Mouse (Mus musculus): ENCODE measurements at regions not wholly inside any gene's neighbourhood (a gene's known extent, or its start where the extent isn't known, plus 50 kb on each side); places are given as distances from the start of the nearest gene placed in this dataset.

- DNase-seq (ENCODE audit: low spot score) (no peak), ATAC-seq (no peak)
- H3K4me3 ChIP-seq (ENCODE audit: low read depth, low read length) = no peak overlapping the region
- H3K27me3 ChIP-seq (replicated peaks; ENCODE audit: control insufficient read depth, insufficient read depth, low read length) = no peaks in the 10 kb centered on the region
- WGBS = 71% methylated on average over 4 of the region's 4 CpGs
- no peak overlapping the region for H3K27ac ChIP-seq (ENCODE audit: low read depth, low read length)
- H3K9me3 ChIP-seq (replicated peaks; ENCODE audit: control insufficient read depth, low read length) = no peaks in the 10 kb centered on the region
- H3K36me3 ChIP-seq (ENCODE audit: control insufficient read depth, insufficient read depth, low read length) = no peaks in the 10 kb centered on the region
- H3K4me2 ChIP-seq (ENCODE audit: low read length) = no peak overlapping the region
- no peaks in the 10 kb centered on the region; the same call in 1 of the 2 replicates for H3K4me1 ChIP-seq (ENCODE audit: control insufficient read depth, insufficient read depth, low read length)
- no peak overlapping the region for H3K9ac ChIP-seq (ENCODE audit: low read length)
These were observed 145.0 kb downstream of the Tm2d1 start for GRCm38 (mm10) chr4:98238075-98238474.

GRCm38 (mm10) chr4:98237475-98237874 is 145.6 kb downstream of the Tm2d1 start:
- Histone ChIP-seq H3K27ac (ENCODE audit: low read depth, low read length) (no peak overlapping the region), H3K4me2 (ENCODE audit: low read length) (no peak overlapping the region), H3K9me3 (replicated peaks; ENCODE audit: control insufficient read depth, low read length) (no peaks in the 10 kb centered on the region), H3K4me3 (ENCODE audit: low read depth, low read length) (no peak overlapping the region), H3K4me1 (ENCODE audit: control insufficient read depth, insufficient read depth, low read length) (no peaks in the 10 kb centered on the region), H3K9ac (ENCODE audit: low read length) (no peak overlapping the region), H3K27me3 (replicated peaks; ENCODE audit: control insufficient read depth, insufficient read depth, low read length) (no peaks in the 10 kb centered on the region), H3K36me3 (ENCODE audit: control insufficient read depth, insufficient read depth, low read length) (no peaks in the 10 kb centered on the region)
- ATAC-seq (no peak), DNase-seq (ENCODE audit: low spot score) (no peak)
- 79% methylated on average over 9 of the region's 9 CpGs for WGBS

- DNase-seq (ENCODE audit: low spot score) = no peak
- Histone ChIP-seq H3K27me3 (replicated peaks; ENCODE audit: control insufficient read depth, insufficient read depth, low read length) (no peaks in the 10 kb centered on the region), H3K4me3 (ENCODE audit: low read depth, low read length) (no peak overlapping the region), H3K27ac (ENCODE audit: low read depth, low read length) (no peak overlapping the region), H3K9ac (ENCODE audit: low read length) (no peak overlapping the region), H3K4me1 (ENCODE audit: control insufficient read depth, insufficient read depth, low read length) (no peaks in the 10 kb centered on the region), H3K9me3 (replicated peaks; ENCODE audit: control insufficient read depth, low read length) (no peaks in the 10 kb centered on the region), H3K4me2 (ENCODE audit: low read length) (no peak overlapping the region), H3K36me3 (ENCODE audit: control insufficient read depth, insufficient read depth, low read length) (no peaks in the 10 kb centered on the region)
- no peak for ATAC-seq
- WGBS = 65% methylated on average over 12 of the region's 12 CpGs
These were observed 146.9 kb downstream of the Tm2d1 start for GRCm38 (mm10) chr4:98236006-98236783.

GRCm38 (mm10) chr4:98228193-98228592 is 154.9 kb downstream of the Tm2d1 start:
- Histone ChIP-seq H3K4me1 (ENCODE audit: control insufficient read depth, insufficient read depth, low read length) (0 out of 2 replicates have a peak, but pooled peaks cover 3% of the 10 kb centered on the region), H3K27ac (ENCODE audit: low read depth, low read length) (no peak overlapping the region), H3K4me2 (ENCODE audit: low read length) (no peak overlapping the region), H3K4me3 (ENCODE audit: low read depth, low read length) (no peak overlapping the region), H3K9me3 (replicated peaks; ENCODE audit: control insufficient read depth, low read length) (no peaks in the 10 kb centered on the region), H3K36me3 (ENCODE audit: control insufficient read depth, insufficient read depth, low read length) (no peaks in the 10 kb centered on the region), H3K9ac (ENCODE audit: low read length) (no peak overlapping the region), H3K27me3 (replicated peaks; ENCODE audit: control insufficient read depth, insufficient read depth, low read length) (no peaks in the 10 kb centered on the region)
- WGBS = 97% methylated on average over 4 of the region's 4 CpGs
- ATAC-seq = no peak
- no peak for DNase-seq (ENCODE audit: low spot score)

DNA sequence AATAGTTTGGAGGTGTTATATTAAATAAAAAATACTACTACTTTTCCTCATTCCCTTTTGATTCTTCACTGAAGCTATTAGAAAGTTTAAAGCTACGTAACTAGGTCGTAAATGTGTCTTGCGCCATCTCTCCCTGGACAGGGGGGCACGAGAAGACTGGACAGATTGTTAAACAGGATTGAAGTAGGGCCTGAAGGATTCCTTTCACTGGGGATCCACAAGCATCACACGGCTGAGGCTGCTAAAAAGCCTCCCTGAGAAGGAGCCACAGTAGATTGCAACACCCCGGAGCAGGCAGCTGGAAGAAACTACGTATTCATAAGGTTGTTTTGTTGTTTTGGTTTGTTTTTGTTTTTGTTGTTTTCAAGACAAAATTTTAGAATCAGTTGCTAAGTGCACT is 158.7 kb downstream of the Tm2d1 start:
- no peak overlapping the region for H3K9ac ChIP-seq (ENCODE audit: low read length)
- H3K36me3 ChIP-seq (ENCODE audit: control insufficient read depth, insufficient read depth, low read length) = no peaks in the 10 kb centered on the region
- no peak overlapping the region for H3K27ac ChIP-seq (ENCODE audit: low read depth, low read length)
- DNase-seq (ENCODE audit: low spot score) (no peak), ATAC-seq (no peak)
- H3K27me3 ChIP-seq (replicated peaks; ENCODE audit: control insufficient read depth, insufficient read depth, low read length) = no peaks in the 10 kb centered on the region
- no peaks in the 10 kb centered on the region for H3K9me3 ChIP-seq (replicated peaks; ENCODE audit: control insufficient read depth, low read length)
- no peak overlapping the region for H3K4me2 ChIP-seq (ENCODE audit: low read length)
- 71% methylated on average over 7 of the region's 7 CpGs for WGBS
- H3K4me3 ChIP-seq (ENCODE audit: low read depth, low read length) = no peak overlapping the region
- H3K4me1 ChIP-seq (ENCODE audit: control insufficient read depth, insufficient read depth, low read length) = 0 out of 2 replicates have a peak, but pooled peaks cover 3% of the 10 kb centered on the region

- Histone ChIP-seq H3K4me2 (ENCODE audit: low read length) (no peak overlapping the region), H3K4me1 (ENCODE audit: control insufficient read depth, insufficient read depth, low read length) (0 out of 2 replicates have a peak, but pooled peaks cover 3% of the 10 kb centered on the region), H3K27ac (ENCODE audit: low read depth, low read length) (no peak overlapping the region), H3K9me3 (replicated peaks; ENCODE audit: control insufficient read depth, low read length) (no peaks in the 10 kb centered on the region), H3K4me3 (ENCODE audit: low read depth, low read length) (no peak overlapping the region), H3K27me3 (replicated peaks; ENCODE audit: control insufficient read depth, insufficient read depth, low read length) (no peaks in the 10 kb centered on the region), H3K9ac (ENCODE audit: low read length) (no peak overlapping the region), H3K36me3 (ENCODE audit: control insufficient read depth, insufficient read depth, low read length) (no peaks in the 10 kb centered on the region)
- ATAC-seq (no peak), DNase-seq (ENCODE audit: low spot score) (no peak)
- 27% methylated on average over 8 of the region's 8 CpGs for WGBS
These were observed 159.7 kb downstream of the Tm2d1 start for GRCm38 (mm10) chr4:98223429-98223828.

DNA sequence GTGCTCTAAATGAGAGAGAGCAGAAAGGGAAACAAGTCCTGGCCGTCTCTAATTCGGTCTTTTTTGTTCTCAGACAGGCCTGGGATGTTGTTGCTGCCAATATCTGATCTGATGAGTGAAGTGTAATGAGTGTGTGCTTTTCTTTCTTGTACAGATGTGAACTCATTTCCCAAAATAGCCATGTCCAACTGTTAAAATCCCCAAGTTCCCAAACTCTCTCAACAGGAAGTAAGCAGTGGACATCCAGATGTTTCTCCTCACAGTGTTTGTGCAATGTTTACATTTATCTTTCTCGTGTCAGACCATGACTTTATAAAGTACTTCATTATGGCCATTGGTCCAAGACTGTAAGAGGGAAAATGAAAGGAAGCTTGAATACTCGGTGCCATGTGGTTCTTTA is 161.5 kb downstream of the Tm2d1 start:
- Histone ChIP-seq H3K9me3 (replicated peaks; ENCODE audit: control insufficient read depth, low read length) (no peaks in the 10 kb centered on the region), H3K4me2 (ENCODE audit: low read length) (no peak overlapping the region), H3K27me3 (replicated peaks; ENCODE audit: control insufficient read depth, insufficient read depth, low read length) (no peaks in the 10 kb centered on the region), H3K4me1 (ENCODE audit: control insufficient read depth, insufficient read depth, low read length) (0 out of 2 replicates have a peak, but pooled peaks cover 3% of the 10 kb centered on the region), H3K36me3 (ENCODE audit: control insufficient read depth, insufficient read depth, low read length) (no peaks in the 10 kb centered on the region), H3K9ac (ENCODE audit: low read length) (no peak overlapping the region), H3K4me3 (ENCODE audit: low read depth, low read length) (no peak overlapping the region), H3K27ac (ENCODE audit: low read depth, low read length) (no peak overlapping the region)
- WGBS = 80% methylated on average over 4 of the region's 4 CpGs
- no peak for DNase-seq (ENCODE audit: low spot score)
- ATAC-seq = no peak

GRCm38 (mm10) chr4:98215218-98215617 is 167.9 kb downstream of the Tm2d1 start:
- Histone ChIP-seq H3K36me3 (ENCODE audit: control insufficient read depth, insufficient read depth, low read length) (no peaks in the 10 kb centered on the region), H3K4me2 (ENCODE audit: low read length) (no peak overlapping the region), H3K9me3 (replicated peaks; ENCODE audit: control insufficient read depth, low read length) (no peaks in the 10 kb centered on the region), H3K4me3 (ENCODE audit: low read depth, low read length) (no peak overlapping the region), H3K4me1 (ENCODE audit: control insufficient read depth, insufficient read depth, low read length) (no peaks in the 10 kb centered on the region), H3K27ac (ENCODE audit: low read depth, low read length) (no peak overlapping the region), H3K9ac (ENCODE audit: low read length) (no peak overlapping the region), H3K27me3 (replicated peaks; ENCODE audit: control insufficient read depth, insufficient read depth, low read length) (no peaks in the 10 kb centered on the region)
- ATAC-seq (no peak), DNase-seq (ENCODE audit: low spot score) (peak; percentile 19)
- WGBS = 80% methylated on average over 5 of the region's 5 CpGs

DNA sequence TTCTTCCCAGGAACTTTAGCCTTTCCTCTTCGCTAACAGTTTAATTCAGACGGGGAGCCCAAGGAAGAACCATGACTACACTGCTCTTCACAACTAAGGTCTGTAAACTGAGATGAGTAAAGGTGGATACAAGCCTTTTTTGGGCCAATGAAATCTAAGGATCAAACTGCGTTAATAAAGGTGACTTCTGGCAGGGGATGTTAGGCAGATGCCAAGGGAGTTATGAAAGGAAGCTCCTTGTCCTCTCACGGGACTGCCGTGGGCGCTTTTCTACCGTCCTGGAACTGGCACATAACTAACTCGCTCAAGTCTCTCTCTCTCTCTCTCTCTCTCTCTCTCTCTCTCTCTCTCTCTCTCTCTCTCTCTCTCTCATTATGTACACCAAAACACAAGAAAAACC is 175.7 kb downstream of the Tm2d1 start:
- ATAC-seq (no peak), DNase-seq (ENCODE audit: low spot score) (no peak)
- Histone ChIP-seq H3K4me1 (ENCODE audit: control insufficient read depth, insufficient read depth, low read length) (no peaks in the 10 kb centered on the region), H3K9ac (ENCODE audit: low read length) (no peak overlapping the region), H3K27ac (ENCODE audit: low read depth, low read length) (no peak overlapping the region), H3K4me3 (ENCODE audit: low read depth, low read length) (no peak overlapping the region), H3K4me2 (ENCODE audit: low read length) (no peak overlapping the region), H3K9me3 (replicated peaks; ENCODE audit: control insufficient read depth, low read length) (no peaks in the 10 kb centered on the region), H3K27me3 (replicated peaks; ENCODE audit: control insufficient read depth, insufficient read depth, low read length) (no peaks in the 10 kb centered on the region), H3K36me3 (ENCODE audit: control insufficient read depth, insufficient read depth, low read length) (no peaks in the 10 kb centered on the region)
- 96% methylated on average over 8 of the region's 8 CpGs for WGBS

All from forebrain, embryonic 14.5 days (tissue).